In the genomic region with DNA sequence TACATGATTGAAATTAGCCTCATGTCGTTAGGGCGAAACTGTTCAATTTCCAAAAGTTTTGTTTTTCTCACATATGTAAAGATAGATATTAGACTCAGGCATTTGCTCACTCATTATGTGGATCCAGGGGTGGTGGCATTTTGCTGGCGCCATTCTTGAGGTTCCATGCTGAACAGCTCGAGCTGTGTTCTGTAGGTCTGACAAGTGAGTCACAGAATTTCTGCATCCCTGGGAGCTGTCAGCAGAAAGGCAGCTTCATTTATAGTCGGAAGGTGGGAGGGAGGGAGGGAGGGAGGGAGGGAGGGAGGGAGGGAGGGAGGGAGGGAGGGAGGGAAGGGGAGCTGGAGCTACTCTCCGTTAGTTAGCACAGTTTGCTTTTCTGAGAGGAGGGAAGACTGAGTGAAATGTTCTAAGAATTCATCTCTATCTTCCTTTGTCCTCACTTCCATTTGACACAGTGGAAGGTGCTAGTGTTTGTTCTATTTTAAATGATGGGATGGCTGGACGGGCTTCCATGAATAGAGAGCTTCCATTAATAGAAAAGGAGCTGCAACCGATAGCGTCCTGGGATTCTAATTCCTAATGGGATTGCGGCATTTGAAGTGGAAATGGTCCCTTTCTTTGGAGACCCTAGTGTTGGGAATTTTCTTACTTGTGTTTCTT, we compare ENCODE assay signal across 16 mouse cellular contexts.
DNase-seq lines count a peak whose midpoint lies in the region; ATAC-seq lines count a peak whose summit lies in the region.
"Had no signal": no experiment of that assay in that cellular context is flagged by ENCODE, and none has a peak within 500 bp of the region (broad histone marks: within the 10 kb centered on the region; RNA-seq: fewer than 3 reads in every experiment).

No protein-coding gene starts in this region.

- WGBS in forebrain, embryonic 16.5 days, result 34% methylated on average over 10 of the region's 10 CpGs
- 47% methylated on average over 9 of the region's 10 CpGs for WGBS in forebrain, embryonic 13.5 days
- WGBS in heart, embryonic 14.5 days, result 29% methylated on average over 9 of the region's 10 CpGs
- 45% methylated on average over 10 of the region's 10 CpGs for WGBS in midbrain, embryonic 15.5 days

- no peak for DNase-seq in heart, adult 8-10 months (ENCODE audit: low spot score)
- peak; percentile 30 for DNase-seq in NIH3T3 (ENCODE audit: low read depth)
- peak; percentile 59 for DNase-seq in layer of hippocampus, adult 9-11 months
- no peak for DNase-seq in adrenal gland, adult 2 months
- DNase-seq: adrenal gland, postnatal 36 days; cerebellum, adult 11-12 months; lung, postnatal 36 days; thymus, postnatal 25 days had no signal

- ATAC-seq in forebrain, embryonic 16.5 days, result peak; percentile 52; the same call in 1 of the 2 replicates
- no peak for ATAC-seq in forebrain, embryonic 13.5 days
- peak; percentile 33; the same call in 1 of the 2 replicates for ATAC-seq in heart, embryonic 14.5 days (ENCODE audit: insufficient number of reproducible peaks, insufficient read depth, low FRiP score, low read depth)
- no peak for ATAC-seq in midbrain, embryonic 15.5 days (replicated peaks)
- ATAC-seq: midbrain, embryonic 16.5 days had no signal

- no peak overlapping the region for H3K9ac ChIP-seq in forebrain, embryonic 16.5 days (replicated peaks; ENCODE audit: low read depth, low read length)
- H3K9ac ChIP-seq in forebrain, embryonic 13.5 days, result no peak overlapping the region
- H3K9ac ChIP-seq in heart, embryonic 14.5 days (ENCODE audit: low read length), result peak overlapping the region; percentile 38
- H3K9ac ChIP-seq in midbrain, embryonic 15.5 days, result no peak overlapping the region
- H3K9ac ChIP-seq: liver, embryonic 15.5 days; neural tube, embryonic 13.5 days had no signal

- no peak overlapping the region for H3K27ac ChIP-seq in forebrain, embryonic 16.5 days (ENCODE audit: low read length)
- H3K27ac ChIP-seq in forebrain, embryonic 13.5 days, result no peak overlapping the region
- peak overlapping the region; percentile 86 to 87 for H3K27ac ChIP-seq in heart, embryonic 14.5 days (replicated peaks in 1 of 2; ENCODE audit: control insufficient read depth in 1 of 2, insufficient read depth in 1 of 2, low read depth in 2 of 2, low read length in 2 of 2)
- H3K27ac ChIP-seq in midbrain, embryonic 15.5 days, result no peak overlapping the region
- H3K27ac ChIP-seq: limb, embryonic 10.5 days; liver, embryonic 15.5 days; neural tube, embryonic 13.5 days had no signal

- H3K9me3 ChIP-seq in forebrain, embryonic 16.5 days (ENCODE audit: control insufficient read depth, low read length), result no peaks in the 10 kb centered on the region
- no peaks in the 10 kb centered on the region for H3K9me3 ChIP-seq in forebrain, embryonic 13.5 days (replicated peaks)
- no peaks in the 10 kb centered on the region for H3K9me3 ChIP-seq in heart, embryonic 14.5 days (ENCODE audit: control insufficient read depth, low read length)
- no peaks in the 10 kb centered on the region for H3K9me3 ChIP-seq in midbrain, embryonic 15.5 days
- H3K9me3 ChIP-seq: limb, embryonic 10.5 days; liver, embryonic 15.5 days; neural tube, embryonic 13.5 days had no signal

- no peak overlapping the region for H3K4me2 ChIP-seq in forebrain, embryonic 16.5 days (ENCODE audit: low read length)
- H3K4me2 ChIP-seq in forebrain, embryonic 13.5 days, result no peak overlapping the region
- peak overlapping the region; percentile 43 for H3K4me2 ChIP-seq in heart, embryonic 14.5 days (ENCODE audit: low read length)
- H3K4me2 ChIP-seq in midbrain, embryonic 15.5 days, result no peak overlapping the region
- H3K4me2 ChIP-seq: liver, embryonic 15.5 days; neural tube, embryonic 13.5 days had no signal

- H3K4me1 ChIP-seq in forebrain, embryonic 16.5 days (replicated peaks; ENCODE audit: control insufficient read depth, insufficient read depth, low read length), result no peaks in the 10 kb centered on the region
- no peaks in the 10 kb centered on the region for H3K4me1 ChIP-seq in forebrain, embryonic 13.5 days
- H3K4me1 ChIP-seq in heart, embryonic 14.5 days (ENCODE audit: control insufficient read depth in 2 of 2, insufficient read depth in 2 of 2, low read length in 2 of 2), result peaks cover 26 to 52% of the 10 kb centered on the region in 2 experiments
- no peaks in the 10 kb centered on the region for H3K4me1 ChIP-seq in midbrain, embryonic 15.5 days
- H3K4me1 ChIP-seq: liver, embryonic 15.5 days; neural tube, embryonic 13.5 days had no signal

- H3K36me3 ChIP-seq in forebrain, embryonic 16.5 days (ENCODE audit: control insufficient read depth, insufficient read depth), result no peaks in the 10 kb centered on the region
- no peaks in the 10 kb centered on the region for H3K36me3 ChIP-seq in forebrain, embryonic 13.5 days (ENCODE audit: poor library complexity, severe bottlenecking)
- H3K36me3 ChIP-seq in heart, embryonic 14.5 days (ENCODE audit: control insufficient read depth, insufficient read depth, low read length), result no peaks in the 10 kb centered on the region
- no peaks in the 10 kb centered on the region for H3K36me3 ChIP-seq in midbrain, embryonic 15.5 days (replicated peaks)
- H3K36me3 ChIP-seq: limb, embryonic 10.5 days; liver, embryonic 15.5 days; neural tube, embryonic 13.5 days had no signal

- no peaks in the 10 kb centered on the region for H3K27me3 ChIP-seq in forebrain, embryonic 16.5 days (replicated peaks; ENCODE audit: control insufficient read depth, insufficient read depth, low read length)
- no peaks in the 10 kb centered on the region for H3K27me3 ChIP-seq in forebrain, embryonic 13.5 days
- H3K27me3 ChIP-seq in heart, embryonic 14.5 days (ENCODE audit: control insufficient read depth, insufficient read depth, low read length), result no peaks in the 10 kb centered on the region
- H3K27me3 ChIP-seq in midbrain, embryonic 15.5 days (replicated peaks), result no peaks in the 10 kb centered on the region
- H3K27me3 ChIP-seq: liver, embryonic 15.5 days; neural tube, embryonic 13.5 days had no signal

- no peak overlapping the region for H3K4me3 ChIP-seq in forebrain, embryonic 16.5 days (replicated peaks; ENCODE audit: low read length)
- no peak overlapping the region for H3K4me3 ChIP-seq in forebrain, embryonic 13.5 days
- H3K4me3 ChIP-seq in heart, embryonic 14.5 days (ENCODE audit: control insufficient read depth in 1 of 2, insufficient read depth in 1 of 2, low read depth in 1 of 2, low read length in 2 of 2), result no peak overlapping the region
- no peak overlapping the region for H3K4me3 ChIP-seq in midbrain, embryonic 15.5 days
- H3K4me3 ChIP-seq: limb, embryonic 10.5 days; liver, embryonic 15.5 days; neural tube, embryonic 13.5 days had no signal

Comparison
In these comparisons a context has a peak if more than half of its experiments do, and no peak if none do; other contexts are left out.
1. ATAC-seq: peak in forebrain, embryonic 16.5 days (single experiment) and heart, embryonic 14.5 days (single experiment); none in forebrain, embryonic 13.5 days (single experiment) and midbrain, embryonic 15.5 days (single experiment).
2. H3K27ac ChIP-seq: peak in heart, embryonic 14.5 days (2 of 2); none in forebrain, embryonic 16.5 days (single experiment), forebrain, embryonic 13.5 days (single experiment) and midbrain, embryonic 15.5 days (single experiment).
3. DNase-seq: peak in NIH3T3 (single experiment) and layer of hippocampus, adult 9-11 months (single experiment); none in heart, adult 8-10 months (single experiment) and adrenal gland, adult 2 months (single experiment).